Mouse (Mus musculus): ENCODE measurements around the gene Kcnj3.

DNA sequence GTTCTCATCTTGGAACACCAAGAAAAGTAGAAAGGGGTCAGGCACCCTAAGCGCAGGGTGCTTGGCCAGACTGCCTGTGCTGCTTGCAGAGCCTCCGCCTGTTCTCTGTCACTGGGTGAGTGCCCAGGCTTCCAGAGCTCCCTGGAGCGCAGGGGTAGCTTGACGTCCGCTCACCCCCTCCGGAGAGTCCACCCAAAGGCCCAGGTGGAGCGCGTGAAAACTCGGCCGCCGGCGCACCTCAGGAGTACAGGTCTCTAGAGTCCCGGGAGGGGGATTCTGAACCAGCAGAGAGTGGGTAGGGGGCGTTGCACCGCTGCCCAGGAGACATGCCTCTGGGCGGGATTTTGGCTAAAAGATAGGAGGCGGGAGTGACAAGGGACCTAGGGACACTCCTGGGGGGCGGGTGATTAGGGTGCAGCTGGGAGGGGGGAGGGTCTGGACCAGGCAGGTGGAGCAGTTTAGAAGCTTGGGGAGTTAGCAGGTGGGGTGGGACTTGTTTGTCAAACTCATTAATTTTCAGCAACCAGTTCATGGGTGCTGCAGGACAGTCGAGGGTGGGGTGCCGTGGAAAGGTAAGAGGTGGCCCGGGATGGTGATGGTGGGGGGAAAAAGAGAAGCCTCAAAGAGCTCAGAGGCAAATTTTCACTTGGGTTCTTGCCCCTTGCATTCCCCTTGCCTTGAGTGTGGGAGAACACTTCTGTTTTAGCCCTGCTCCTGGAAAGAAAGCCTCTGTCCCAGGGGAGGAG, 664 bp downstream of the Kcnj3 start:
- TF ChIP-seq GATA1 (IDR thresholded peaks at IDR 0.05; ENCODE audit: borderline replicate concordance, low read length): no peak
- TF ChIP-seq FLI1 (IDR thresholded peaks at IDR 0.05; ENCODE audit: low read length): no peak
